Mouse (Mus musculus) granulocyte monocyte progenitor cell, adult 5-6 weeks (primary cell): ENCODE results near the gene Gm21969. TPM values are rescaled to one million over a fixed set of nuclear protein-coding genes. Genes with fewer than 3 reads are reported as not detected.

Source experiments
- ATAC-seq: replicated peaks from 2 replicates; pipeline ENCODE4 v1.8.0; 2016; ENCODE audit warnings: mild to moderate bottlenecking, moderate TSS enrichment, inconsistent platforms; ENCODE audit not compliant: poor library complexity, severe bottlenecking
- total RNA-seq, 2 experiments: library from RNA; stranded (forward) in 1 of 2; stranded (reverse) in 1 of 2; fragments of 200-712, 200-1000 nt in 1 of 2; fragments of >200 nt in 1 of 2; fragmentation: Nextera tagmentation in 1 of 2; gene quantifications; 2 replicates each; pipeline ENCODE4 v1.2.3; 2014 to 2017

Gene Gm21969
- total RNA-seq, 2 experiments from 2014 or later, result not detected

- no peak for ATAC-seq
These were observed 18.3 kb upstream of the Gm21969 start for GRCm38 (mm10) chr4:139584704-139585103.

DNA sequence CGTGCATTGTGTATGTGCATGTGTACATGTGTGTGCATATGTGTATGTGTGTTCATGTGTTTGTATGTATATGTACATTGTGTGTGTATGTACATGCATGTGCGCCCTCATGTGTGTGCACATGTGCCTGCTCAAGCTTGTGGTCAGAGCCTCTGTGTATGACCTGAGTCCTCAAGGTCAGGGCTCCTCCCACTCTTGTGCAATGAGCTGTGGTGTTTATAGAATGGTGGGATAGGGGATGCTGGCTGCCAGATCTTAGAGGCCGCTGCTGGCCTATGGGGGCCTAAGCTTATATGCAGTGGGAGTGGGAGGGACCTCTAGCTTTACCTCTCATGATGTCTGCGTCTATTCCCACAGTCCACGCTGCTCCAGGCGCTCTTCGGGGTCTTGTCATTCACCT lies 17.3 kb upstream of the Gm21969 start:
- ATAC-seq, result peak; percentile 72

- no peak for ATAC-seq
These were observed 15.6 kb upstream of the Gm21969 start for GRCm38 (mm10) chr4:139587370-139587769.

GRCm38 (mm10) chr4:139587773-139588172 lies 15.2 kb upstream of the Gm21969 start:
- ATAC-seq, result no peak

- no peak for ATAC-seq
These were observed 13.5 kb upstream of the Gm21969 start for GRCm38 (mm10) chr4:139589351-139590027.

GRCm38 (mm10) chr4:139590446-139590845 lies 12.5 kb upstream of the Gm21969 start:
- no peak for ATAC-seq

DNA sequence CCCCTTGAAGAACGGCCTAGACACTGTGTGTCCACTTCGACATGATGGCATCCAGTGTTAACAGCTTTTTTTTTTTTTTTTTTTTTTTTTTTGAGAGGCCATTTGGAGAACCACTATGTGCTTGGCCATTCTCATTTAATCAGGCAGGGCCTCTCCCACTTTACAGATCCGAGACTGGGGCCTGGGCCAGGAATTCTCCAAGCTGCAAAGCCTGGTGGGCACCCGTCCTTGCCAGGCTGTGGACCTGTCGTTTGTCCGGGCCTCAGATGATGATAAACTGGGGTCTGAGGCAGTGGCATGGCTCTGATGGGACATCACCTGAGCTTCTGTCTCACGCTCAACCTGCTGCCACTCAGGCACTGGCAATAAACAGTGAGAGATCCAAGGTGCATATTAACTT lies 10.1 kb upstream of the Gm21969 start:
- ATAC-seq, result no peak

DNA sequence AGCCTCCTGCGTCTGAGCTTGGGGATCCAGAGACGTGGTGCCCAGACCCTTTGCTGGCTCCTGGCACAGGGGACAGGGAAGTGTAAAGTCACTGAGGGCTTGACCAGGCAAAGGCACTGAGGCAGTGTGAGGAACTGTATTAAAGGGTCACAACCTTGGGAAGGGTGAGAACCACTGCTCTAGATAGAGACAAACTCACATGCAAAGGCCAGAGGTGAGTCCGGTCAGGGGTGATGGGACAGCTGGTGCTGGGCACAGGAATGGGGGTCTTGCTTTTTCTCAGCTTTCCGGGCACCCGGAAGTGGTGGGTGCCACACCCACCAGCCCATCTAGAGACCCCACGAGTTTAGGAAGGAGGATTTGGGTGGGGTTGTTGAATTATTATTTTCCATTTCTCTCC lies 9.6 kb upstream of the Gm21969 start:
- ATAC-seq, result no peak

GRCm38 (mm10) chr4:139594062-139594461 lies 8.9 kb upstream of the Gm21969 start:
- no peak for ATAC-seq

DNA sequence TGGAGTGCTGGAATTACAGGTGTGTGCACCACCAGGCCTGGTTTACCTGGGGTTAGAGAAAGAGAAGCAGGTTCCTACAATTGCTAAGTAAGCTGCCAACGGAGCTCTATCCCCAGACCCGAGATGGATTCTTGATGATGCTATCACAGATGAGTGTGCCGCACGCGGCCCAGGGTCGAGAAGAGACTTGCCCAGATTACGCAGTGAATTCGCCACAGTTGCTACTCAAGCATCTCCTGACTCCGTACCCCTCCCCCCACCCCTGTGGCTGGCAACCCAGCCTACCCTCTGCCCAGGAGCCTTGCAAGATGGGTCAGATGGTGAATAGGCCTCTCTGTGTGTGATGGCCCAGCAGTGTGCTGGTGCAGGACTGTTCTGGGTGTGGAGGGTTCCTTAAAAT lies 6.3 kb upstream of the Gm21969 start:
- no peak for ATAC-seq

- no peak; the same call in 1 of the 2 replicates for ATAC-seq
These were observed 5.4 kb upstream of the Gm21969 start for GRCm38 (mm10) chr4:139597286-139598284.

DNA sequence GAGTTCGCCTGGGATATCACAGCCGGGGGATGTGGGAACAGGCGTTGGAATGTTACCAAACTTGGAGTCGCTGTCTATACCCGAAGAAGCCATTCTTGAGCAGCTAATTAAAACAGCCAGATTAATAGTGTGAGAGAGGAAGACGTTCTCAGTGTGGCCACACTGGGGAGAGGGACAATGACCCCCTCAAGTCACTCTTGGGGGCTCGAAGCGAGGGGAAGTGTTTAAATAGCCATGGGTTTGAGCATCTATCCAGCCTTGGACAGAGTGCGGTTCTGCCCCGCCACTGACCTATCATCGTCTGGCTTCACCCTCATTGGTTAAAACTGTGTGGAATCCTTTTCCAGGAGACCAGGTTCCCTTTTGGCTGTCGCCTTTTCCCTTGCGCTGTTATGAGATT lies 4.6 kb upstream of the Gm21969 start:
- no peak for ATAC-seq

DNA sequence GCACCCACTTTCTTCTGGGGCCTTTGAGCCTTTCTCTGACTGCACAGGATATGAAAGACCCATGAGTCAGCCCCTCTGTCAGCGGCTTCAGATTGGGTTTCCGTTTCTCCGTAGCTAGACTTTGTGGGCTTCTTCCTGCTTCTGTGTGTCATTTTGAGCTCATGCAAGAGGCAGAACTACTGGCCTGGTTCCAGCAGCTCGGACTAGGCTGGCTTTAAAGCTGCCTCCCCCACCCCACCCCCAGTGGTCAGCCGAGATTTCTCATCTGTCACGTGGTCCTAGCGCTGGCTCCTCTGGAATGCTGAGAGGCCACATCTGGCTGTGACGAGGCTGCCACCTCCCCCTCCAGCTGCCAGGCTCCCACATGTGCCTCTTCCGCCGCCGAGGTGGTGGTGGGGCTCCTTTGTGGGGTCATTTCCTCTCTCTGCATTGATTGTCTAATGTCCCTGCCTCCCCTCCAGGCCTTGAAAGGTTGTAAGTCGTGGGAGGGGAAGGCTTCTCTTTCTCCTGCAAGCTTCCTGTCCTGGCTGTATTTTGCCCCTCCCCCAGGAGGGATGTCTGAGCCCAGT lies 4.0 kb upstream of the Gm21969 start:
- peak; percentile 58 for ATAC-seq

DNA sequence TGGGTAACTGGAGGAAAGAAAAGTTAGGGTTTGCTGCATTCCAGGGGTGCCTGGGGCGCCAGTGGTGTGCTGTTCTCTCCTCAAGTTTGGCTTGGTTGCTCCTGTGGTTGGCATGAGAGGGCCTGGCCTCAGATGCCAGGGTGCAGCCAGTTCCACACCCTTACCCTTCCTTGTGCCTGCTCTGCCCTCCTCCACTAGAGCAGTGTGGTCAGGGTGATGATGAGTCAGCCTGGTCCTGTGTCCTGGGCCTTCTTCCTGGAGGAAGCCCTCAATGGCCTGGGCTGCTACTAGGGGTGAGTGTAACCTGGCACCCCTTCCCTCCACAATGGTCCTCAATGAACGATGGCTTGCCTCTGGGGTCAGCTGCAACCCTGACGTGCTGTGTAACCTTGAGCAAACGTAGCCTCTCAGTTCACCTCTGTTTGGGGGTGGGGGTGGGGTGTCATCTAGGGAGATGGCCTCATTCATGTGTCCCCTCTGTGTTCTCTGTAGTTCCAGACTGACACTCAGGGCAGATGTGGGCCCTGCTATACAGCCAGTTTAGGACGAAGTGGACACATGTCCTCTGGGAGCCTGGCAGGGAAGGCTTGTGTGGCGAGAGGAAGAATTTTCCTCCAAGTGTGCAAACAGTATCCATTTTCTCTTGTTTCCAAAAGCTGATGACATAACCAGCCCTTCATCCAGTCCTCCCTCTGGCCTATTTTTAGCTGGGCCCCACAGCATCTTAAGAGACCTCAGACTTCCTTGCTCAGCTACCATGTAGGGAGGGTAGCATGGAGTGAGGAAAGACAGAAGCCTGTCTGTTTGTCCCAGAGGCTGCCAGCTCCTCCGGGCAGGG lies 1.2 kb upstream of the Gm21969 start:
- ATAC-seq, result 0 out of 2 replicates have a peak, but pooled peaks have one; percentile 18

- ATAC-seq, result no peak
These were observed 2.2 kb downstream of the Gm21969 start for GRCm38 (mm10) chr4:139605216-139605615.

DNA sequence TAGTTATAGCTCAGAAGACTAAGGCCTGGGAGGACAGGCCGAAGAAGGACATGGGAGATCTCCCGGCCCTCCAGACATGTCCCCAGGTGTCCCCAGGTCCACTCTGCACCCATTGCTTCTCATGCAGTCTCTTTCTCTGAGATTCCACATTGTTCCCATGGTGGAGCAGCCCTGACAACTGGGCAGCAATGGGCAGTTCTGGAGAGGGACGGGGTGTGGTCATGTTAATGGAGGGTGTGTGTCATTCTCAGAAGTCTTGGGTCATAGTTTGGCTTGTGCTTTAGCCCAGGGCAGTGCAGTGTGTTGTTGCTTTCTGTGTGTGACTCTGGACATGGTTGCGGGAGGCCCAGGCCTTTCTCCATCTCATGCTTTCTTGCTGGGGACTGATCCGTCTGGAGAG lies 3.7 kb downstream of the Gm21969 start:
- no peak for ATAC-seq

- ATAC-seq, result peak; percentile 73
These were observed 6.0 kb downstream of the Gm21969 start for GRCm38 (mm10) chr4:139608975-139609374.

- ATAC-seq, result no peak
These were observed 8.0 kb downstream of the Gm21969 start for GRCm38 (mm10) chr4:139610954-139611353.

DNA sequence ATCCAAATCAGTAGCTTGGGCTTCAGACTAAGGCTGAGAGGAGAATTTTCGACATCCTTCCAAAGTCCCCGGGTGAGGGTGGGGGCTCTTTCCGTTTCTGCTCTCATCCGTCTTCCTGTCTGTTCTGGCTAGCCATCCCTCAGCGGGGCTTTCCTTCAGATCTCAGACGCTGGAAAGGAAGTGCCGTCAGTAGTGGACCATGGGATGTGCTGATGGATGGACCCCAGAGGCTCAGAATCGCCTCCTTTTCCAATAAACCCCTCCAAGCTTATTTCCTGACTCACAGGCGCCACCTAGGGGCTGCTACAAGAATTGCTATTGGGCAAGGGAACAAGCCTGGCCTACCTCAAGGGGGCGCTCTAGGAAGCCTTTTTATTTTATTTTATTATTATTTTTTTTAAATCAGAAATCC lies 8.6 kb downstream of the Gm21969 start:
- peak; percentile 60 for ATAC-seq
